Mouse (Mus musculus) ovary, postnatal 36 days (tissue): Measurements from ENCODE around the gene Sos1.
"Not testable (repeated sequence)": the region's sequence is repeated elsewhere in the genome, so short reads cannot be mapped to it uniquely, and the experiment has no call there.

Experiments used
- DNase-seq: peaks from one replicate; pipeline ENCODE4 v3.0.0; 2022; ENCODE audit warnings: low spot score, mixed read lengths

The Sos1 gene

DNA sequence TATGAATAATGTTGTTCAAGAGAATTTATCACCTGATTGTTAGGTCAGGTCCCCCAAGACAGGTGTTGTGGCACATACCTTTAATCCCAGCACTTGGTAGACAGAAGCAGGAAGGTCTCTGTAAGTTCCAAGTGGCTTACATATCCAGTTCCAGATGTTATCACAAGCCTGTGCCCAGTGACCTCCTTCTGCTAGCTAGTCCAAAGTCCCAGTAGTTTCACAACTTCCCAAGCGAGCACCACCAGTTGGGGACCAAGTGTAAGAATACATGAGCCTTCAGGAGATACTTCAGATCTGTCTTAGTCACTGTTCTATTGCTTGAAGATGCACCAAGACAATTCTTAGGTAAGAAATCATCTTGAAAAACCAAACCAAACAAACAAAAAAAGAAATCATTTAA lies 13.6 kb upstream of the Sos1 start:
- no peak for DNase-seq

DNA sequence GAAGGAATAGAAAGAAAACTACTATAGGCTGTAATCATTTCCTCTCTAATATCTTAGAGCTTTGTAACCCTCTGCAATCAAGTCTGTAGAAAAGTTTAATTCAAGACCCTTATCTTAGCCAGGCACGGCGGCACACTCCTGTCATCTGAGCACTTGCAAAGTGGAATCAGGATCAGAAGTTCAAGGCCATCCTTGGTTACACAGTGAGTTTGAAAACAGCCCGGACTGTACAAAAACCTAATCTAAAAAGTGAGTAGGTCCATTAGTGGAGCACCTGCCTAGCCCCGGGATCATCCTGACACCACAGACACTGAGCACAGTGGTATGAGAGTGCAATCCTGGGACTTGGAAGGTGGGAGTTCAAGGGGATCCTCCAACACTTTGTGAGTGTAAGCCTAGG lies 12.6 kb upstream of the Sos1 start:
- DNase-seq = no peak

DNA sequence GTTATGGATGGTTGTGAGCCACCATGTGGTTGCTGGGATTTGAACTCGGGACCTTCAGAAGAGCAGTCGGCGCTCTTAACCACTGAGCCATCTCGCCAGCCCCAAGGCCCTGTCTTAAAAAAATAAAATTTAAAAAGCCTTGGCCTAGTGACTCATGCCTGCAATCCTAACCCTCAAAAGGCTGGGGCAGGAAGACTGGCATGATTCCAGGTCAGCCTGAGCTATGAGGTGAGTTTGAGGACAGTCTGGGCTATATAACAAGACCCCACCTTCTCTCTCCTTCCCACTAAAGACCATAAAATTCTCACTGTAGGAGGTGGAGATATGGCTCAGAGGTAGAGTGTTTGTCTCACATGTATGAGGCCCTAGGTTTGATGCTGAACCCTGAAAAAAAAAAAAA lies 12.0 kb upstream of the Sos1 start:
- DNase-seq = no peak

GRCm38 (mm10) chr17:80490166-80490565 lies 9.9 kb upstream of the Sos1 start:
- no peak for DNase-seq

DNA sequence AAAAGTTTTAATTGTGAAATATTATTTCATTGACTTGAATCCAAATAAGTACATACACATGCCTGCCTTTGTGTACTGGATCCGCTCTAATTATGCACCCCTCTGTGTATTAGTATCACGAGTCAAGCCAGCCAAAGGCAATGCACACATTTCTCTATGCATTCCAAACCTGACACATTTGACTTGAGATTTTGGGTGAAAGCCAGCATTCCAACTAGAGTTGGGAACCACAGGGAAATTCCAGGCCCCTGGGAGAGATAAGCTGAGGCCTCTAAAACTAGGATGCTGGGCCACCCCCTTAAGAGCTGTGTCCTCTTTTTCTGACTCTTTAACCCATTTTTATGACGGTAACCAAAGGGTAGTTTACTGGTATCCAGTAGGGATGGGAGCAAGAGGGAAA lies 8.7 kb upstream of the Sos1 start:
- no peak for DNase-seq

GRCm38 (mm10) chr17:80485160-80485559 lies 4.9 kb upstream of the Sos1 start:
- DNase-seq = no peak

- DNase-seq = no peak
Measured at GRCm38 (mm10) chr17:80480855-80481224, 587 bp upstream of the Sos1 start.

DNA sequence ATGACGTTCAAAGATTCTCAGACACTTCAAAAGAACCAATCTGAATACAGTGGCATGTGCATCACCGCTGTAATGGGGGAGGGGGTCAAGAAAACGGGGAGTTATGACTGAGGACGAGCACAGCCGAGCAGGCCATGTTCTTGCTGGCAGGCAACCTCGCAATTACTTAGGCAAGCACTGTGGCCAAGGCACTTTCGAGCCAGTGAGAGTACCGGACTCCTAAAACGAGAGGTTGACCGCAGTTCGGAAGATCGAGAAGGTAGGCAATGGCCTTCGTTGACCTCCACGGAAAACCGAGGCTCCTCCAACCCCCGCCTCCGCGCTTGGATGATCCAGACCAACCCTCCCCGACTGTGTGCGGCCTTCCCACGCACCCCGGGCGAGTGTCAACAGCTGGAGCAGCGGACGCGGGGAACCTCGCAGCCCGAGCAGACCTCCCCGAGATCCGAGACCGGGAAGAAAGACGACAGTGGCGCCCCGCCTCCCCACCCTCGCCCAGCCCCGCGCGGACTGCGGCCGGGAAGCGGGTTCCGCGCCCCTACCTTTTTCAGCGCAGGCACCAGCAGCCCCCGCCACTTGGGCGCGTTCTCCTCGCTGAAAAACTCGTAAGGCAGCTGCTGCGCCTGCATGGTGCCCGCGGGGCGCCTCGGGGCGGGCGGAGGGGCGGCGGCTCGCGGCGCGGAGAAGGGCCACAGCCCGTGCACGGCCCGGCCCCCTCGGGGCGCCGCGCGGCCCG lies 790 bp downstream of the Sos1 start:
- peak; percentile 72 for DNase-seq

GRCm38 (mm10) chr17:80477679-80478078 lies 2.6 kb downstream of the Sos1 start:
- DNase-seq = no peak

- DNase-seq = no peak
Measured at GRCm38 (mm10) chr17:80476496-80476895, 3.8 kb downstream of the Sos1 start.

DNA sequence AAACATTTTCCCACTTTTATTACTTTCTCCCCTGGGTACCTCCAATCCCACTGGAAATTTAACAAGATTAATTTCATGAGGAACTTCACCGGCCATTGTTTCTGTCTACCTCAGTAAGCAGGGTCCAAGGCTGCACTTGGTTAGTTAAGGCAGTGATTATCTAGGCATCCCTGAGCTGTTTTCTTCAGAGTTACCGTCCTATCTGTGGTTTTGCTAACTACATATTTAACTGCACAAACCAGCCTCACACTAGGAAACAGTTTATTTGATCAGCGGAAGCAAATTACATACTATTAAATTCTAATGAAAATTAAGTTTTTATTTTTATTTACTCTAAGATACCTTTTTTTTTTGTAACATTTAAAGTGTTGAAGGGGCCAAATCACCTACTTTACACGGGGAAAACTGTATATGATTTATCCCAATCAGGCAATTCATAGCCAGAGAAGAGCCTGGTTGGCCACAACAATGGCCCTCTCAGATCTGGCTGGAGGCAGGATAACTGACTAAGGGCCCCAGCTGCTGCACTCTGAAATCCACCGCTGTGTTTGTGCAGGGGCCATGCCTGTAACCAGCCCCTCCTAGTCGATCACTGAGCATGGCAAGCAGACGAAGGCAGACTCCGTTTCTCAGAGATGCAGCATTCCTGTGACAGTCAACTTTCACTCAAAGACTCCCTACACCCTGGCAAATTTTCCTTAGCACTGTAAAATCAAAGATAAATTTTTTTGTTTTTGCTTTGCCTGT lies 9.0 kb downstream of the Sos1 start:
- DNase-seq = no peak

DNA sequence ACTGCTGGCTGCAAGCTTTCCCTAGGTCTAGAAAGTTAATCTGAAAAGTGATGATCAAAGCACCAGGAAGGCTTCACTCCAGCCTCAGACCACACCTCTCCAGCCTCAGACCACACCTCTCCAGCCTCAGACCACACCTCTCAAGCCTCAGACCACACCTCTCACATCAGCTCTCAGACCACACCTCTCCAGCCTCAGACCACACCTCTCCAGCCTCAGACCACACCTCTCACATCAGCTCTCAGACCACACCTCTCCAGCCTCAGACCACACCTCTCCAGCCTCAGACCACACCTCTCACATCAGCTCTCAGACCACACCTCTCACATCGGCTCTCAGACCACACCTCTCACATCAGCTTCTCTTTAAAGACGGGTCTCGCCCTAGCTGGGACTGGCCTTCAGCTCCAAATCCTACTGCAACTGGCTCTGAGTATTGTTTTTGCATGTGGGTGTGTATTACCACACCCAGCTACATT lies 11.8 kb downstream of the Sos1 start:
- DNase-seq = not testable (repeated sequence)

GRCm38 (mm10) chr17:80460258-80460657 lies 20.0 kb downstream of the Sos1 start:
- no peak for DNase-seq

DNA sequence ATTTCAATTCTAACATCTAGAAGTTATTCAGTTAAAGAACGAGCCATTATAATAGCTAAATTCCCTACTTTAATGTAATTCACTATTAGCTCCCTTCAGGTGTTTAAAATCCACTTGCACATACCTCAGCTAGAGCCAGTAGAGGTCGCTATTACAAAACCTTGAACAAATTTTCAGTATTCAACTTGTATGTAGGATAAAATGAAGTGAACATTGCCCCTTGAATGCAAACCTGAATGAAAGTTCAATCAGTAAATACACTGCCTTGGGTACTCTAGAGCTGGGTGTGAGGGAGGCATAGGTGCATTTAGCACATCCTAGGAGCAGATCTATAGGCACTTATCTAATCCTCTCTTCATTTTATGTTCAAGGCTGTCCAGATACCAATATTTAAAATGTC lies 24.6 kb downstream of the Sos1 start:
- no peak for DNase-seq

DNA sequence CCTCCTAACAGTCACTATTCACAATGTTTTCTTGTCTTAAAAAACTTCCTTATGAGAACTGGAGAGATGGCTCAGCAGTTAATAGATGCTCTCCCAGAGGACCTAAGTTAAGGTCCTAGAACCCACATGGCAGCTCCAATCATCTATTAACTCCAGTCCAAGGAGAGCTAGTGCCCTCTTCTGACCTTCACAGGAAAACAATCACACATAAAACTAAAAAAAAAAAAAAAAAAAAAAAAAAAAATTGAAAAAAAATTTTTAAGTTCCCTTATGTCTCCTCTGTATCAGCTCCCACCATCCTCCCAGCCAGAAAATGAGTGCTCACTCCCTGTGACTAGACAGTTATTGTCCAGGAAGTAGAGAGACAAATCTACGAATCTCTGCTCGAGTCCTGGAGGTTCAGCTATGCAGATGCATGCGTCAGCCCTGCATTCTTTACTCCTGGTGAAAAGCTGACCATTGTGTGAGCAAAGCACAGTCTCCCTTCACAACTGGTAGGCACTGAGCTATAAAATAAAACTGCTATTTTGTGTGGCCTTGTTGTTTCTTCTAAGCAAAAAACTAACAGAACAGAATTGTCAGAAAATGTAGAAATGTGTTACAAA lies 29.7 kb downstream of the Sos1 start:
- DNase-seq = no peak

GRCm38 (mm10) chr17:80446470-80446869 lies 33.8 kb downstream of the Sos1 start:
- no peak for DNase-seq

DNA sequence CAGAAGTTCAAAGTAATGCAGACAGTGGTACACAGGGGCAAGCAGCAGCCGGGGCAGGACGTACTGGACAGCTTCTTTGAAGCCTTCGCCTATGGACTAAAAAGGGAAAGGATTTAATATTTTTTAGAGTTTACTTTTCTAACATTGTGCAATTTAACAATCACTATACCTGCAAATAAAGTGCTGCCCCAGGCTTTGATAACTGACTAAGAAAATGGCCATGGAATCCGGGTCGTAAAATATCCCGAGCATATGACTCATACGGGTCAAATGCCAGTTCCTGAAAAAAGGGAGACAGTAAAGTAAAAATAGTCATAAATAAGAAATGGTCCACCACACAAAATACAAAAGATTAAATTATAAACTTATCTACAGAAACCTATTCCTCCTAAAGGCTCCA lies 34.8 kb downstream of the Sos1 start:
- DNase-seq = no peak

DNA sequence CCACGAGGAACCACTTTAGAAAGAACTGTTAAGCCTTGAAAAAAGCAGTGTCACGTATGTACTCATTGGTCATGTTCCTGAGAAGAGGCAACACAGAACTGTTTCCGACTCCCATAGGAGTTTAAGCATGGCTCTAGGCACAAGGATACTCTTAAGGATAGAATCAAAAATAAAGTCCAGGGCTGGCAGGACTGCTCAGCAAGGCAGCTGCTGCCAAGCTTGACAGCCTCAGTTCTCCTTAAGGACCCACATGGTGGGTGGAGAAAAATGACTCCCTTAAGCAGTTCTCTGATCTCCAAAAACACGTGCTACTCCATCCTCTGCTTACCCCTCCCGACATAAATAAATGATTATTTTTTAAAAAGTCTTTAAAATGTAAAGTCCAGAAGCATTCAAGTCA lies 44.6 kb downstream of the Sos1 start:
- no peak for DNase-seq

DNA sequence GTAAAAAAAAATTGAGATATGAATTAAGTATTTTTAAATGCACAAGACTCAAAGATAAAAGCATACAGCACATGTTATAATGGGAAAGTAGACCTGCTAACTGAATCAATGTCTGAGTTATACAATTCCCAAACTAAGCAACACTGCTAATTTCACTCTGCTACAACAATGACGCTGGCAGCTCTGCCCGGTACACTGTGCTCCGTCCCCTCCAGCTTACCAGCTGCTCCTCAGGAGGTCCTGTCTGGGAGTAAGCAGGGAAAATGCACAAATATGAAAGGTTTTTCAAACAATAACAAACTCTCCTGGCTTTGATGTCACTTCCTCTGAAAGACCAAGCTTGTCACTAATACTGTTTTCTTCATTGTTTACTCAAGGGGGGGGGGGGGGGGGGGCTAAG lies 45.8 kb downstream of the Sos1 start:
- DNase-seq = no peak

GRCm38 (mm10) chr17:80431997-80432396 lies 48.3 kb downstream of the Sos1 start:
- no peak for DNase-seq

DNA sequence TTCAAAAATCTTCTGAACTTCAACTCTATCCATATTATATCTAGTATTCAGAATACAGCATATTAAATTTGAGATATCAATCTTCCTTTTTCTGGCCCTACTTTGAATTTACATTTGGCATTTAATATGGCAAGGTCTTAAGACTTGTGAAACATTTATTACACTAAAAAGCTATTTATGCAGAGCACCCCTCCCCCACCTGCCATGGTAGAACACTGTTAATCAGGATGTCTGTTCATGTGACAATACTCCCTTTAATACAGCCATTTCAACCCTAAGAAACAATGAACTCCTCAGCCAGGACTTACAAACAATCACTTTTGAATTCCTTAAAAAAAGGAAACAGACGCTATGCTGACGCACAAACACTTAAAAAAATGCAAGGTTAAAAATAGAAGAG lies 52.3 kb downstream of the Sos1 start:
- DNase-seq = no peak

DNA sequence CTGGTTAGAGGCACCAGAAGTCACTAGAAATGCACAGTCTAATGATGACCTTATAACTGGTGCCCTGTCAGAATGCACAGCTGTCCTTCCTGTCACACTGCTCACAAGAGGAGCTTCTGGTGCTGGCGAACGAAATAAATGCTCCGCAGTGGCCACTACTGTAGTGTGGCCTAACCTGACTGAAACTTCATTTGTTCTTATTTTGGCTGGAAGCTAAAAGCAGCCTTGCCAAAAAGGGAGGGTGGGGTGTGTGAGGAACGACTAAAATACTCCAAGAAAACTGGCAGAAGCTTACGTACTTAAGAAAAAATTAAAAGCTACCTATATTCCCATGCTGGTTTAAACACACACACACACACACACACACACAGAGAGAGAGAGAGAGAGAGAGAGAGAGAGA lies 53.4 kb downstream of the Sos1 start:
- DNase-seq = no peak

GRCm38 (mm10) chr17:80426171-80426570 lies 54.1 kb downstream of the Sos1 start:
- DNase-seq = no peak
